Mouse (Mus musculus) intestine, embryonic 14.5 days (tissue): ENCODE data around the gene Atp4b. TPM values are rescaled to one million over a fixed set of nuclear protein-coding genes. Genes with fewer than 3 reads are reported as not detected.

Experiments
- ATAC-seq: fragments of 200-750 bp; cut with Nextera tagmentation; replicated peaks from 2 replicates; pipeline ENCODE4 v1.8.0; 2017; ENCODE audit warnings: low read depth, moderate number of reproducible peaks, moderate TSS enrichment, moderate library complexity; ENCODE audit not compliant: low FRiP score, low TSS enrichment
- DNase-seq: peaks from one replicate; pipeline ENCODE4 v3.0.0-alpha.2; 2018; ENCODE audit warnings: low spot score
- H3K27ac ChIP-seq: fragments of 300-500 bp; sonication (generic); 2 replicates; pipeline ENCODE4 v1.5.1; 2014; ENCODE audit warnings: low read depth, mild to moderate bottlenecking, control low read depth
- H3K27me3 ChIP-seq: fragments of 300-500 bp; sonication (generic); replicated peaks from 2 replicates; pipeline ENCODE4 v1.6.1; 2014; ENCODE audit warnings: low read length, control low read depth; ENCODE audit not compliant: control insufficient read depth, insufficient read depth
- H3K36me3 ChIP-seq: fragments of 300-500 bp; sonication (generic); 2 replicates; pipeline ENCODE4 v1.6.1; 2014; ENCODE audit warnings: low read length, control low read depth; ENCODE audit not compliant: control insufficient read depth, insufficient read depth
- H3K4me1 ChIP-seq: fragments of 300-500 bp; sonication (generic); replicated peaks from 2 replicates; pipeline ENCODE4 v1.6.1; 2014; ENCODE audit warnings: low read length, control low read depth, mixed read lengths; ENCODE audit not compliant: control insufficient read depth, insufficient read depth
- H3K4me2 ChIP-seq: fragments of 300-500 bp; sonication (generic); 2 replicates; pipeline ENCODE4 v1.6.1; 2014; ENCODE audit warnings: low read length
- H3K4me3 ChIP-seq: fragments of 300-500 bp; sonication (generic); 2 replicates; pipeline ENCODE4 v1.5.1; 2014; ENCODE audit warnings: low read depth, low read length, control low read depth, mixed read lengths
- H3K9ac ChIP-seq: fragments of 300-500 bp; sonication (generic); 2 replicates; pipeline ENCODE4 v1.6.1; 2014; ENCODE audit warnings: mild to moderate bottlenecking, low read length
- H3K9me3 ChIP-seq: fragments of 300-500 bp; sonication (generic); 2 replicates; pipeline ENCODE4 v1.6.1; 2016; ENCODE audit warnings: low read length, control low read depth; ENCODE audit not compliant: control insufficient read depth
- WGBS: fragments of 180-500 bp; shearing (Covaris S2); extraction: QIAGEN DNeasy Blood & Tissue Kit; methylation state at CpG from one replicate; pipeline ENCODE4 v1.1.7; 2014; 5-methylcytosine and 5-hydroxymethylcytosine counted together
- polyA plus RNA-seq: library from polyadenylated mRNA; unstranded; fragments of >200 nt; fragmentation: Nextera tagmentation; extraction: Ambion mirVana; gene quantifications from 2 replicates; pipeline ENCODE4 v1.2.1, GENCODE M21; 2014

Gene Atp4b
- not detected in 2 replicates for polyA plus RNA-seq

DNA sequence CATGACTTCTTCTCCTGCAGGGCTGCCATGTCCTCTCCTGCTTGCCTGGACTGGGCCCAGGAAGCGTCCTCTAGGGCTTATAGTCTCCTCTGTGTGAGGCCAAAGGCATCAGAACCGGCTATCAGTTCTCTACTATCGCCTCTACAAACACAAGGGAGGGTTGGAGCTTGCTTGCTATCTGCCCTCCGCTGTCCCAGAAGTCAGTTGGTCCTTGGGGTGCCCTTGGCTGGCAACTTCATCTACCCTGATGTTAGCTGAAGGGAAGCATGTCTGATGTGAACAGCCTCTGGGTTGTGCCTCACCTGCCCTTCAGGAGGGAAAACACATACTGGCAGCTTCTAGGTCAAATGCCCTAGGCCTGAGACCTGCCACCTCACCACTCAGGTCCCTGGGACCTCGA lies at the start of gene Atp4b:
Gene Atp4b (minus strand): TSS at position 101 of the 400 bp plus-strand sequence.
- Histone ChIP-seq H3K36me3 (no peaks in the 10 kb centered on the region), H3K27me3 (no peaks in the 10 kb centered on the region), H3K4me3 (no peak within 1 kb of the TSS), H3K27ac (no peak within 1 kb of the TSS), H3K9ac (no peak within 1 kb of the TSS), H3K4me1 (no peaks in the 10 kb centered on the region), H3K9me3 (no peaks in the 10 kb centered on the region), H3K4me2 (no peak within 1 kb of the TSS)
- DNase-seq (no peak), ATAC-seq (no peak)
- WGBS, result 78% methylated on average over 5 of the region's 5 CpGs

DNA sequence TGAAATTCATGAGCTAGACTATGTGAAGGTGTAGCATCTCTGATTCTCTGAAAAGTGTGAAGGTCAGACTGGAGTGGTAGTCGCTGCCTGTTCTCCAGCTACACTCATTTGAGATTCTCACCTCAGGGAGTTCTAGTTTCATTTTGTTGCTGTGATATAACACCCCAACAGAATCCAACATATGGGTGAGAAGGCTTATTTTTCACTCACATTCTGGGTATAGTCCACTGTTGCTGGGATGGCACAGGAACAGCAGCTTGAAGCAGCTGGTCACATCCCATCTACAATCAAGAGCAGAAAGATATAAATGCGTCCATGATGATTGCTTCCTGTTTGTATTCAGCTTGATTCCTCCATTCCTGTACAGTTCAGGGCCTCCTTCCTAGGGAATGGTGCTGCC lies 45.5 kb upstream of the Atp4b start:
- Histone ChIP-seq H3K9me3 (no peaks in the 10 kb centered on the region), H3K4me3 (no peak overlapping the region), H3K27me3 (0 out of 2 replicates have a peak, but pooled peaks cover under 1% of the 10 kb centered on the region), H3K4me2 (no peak overlapping the region), H3K36me3 (no peaks in the 10 kb centered on the region), H3K4me1 (no peaks in the 10 kb centered on the region), H3K9ac (no peak overlapping the region), H3K27ac (no peak overlapping the region)
- no peak for ATAC-seq
- WGBS, result 88% methylated on average over 2 of the region's 2 CpGs
- DNase-seq, result no peak

DNA sequence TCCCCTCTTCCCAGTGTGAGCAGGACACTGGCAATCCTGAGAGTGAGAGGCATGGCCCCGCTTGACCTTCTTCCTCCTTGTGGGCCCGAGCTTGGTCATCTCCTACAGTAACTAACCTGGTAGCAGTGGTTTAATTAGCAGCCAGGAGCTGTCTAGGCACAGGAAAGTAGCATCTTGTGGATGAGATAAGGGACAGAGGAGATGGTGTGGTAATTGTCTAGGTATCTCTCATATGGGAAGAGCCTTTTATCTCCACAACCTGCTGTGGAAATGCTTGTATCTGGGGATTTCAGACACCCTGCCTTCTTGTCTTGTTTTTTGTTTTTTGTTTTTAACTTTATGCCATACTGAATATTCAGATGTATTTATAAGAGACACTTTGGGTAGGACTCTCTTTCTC lies 40.9 kb upstream of the Atp4b start:
- peaks cover 32% of the 10 kb centered on the region for H3K27me3 ChIP-seq
- H3K4me3 ChIP-seq, result no peak overlapping the region
- WGBS, result 92% methylated on average over 2 of the region's 2 CpGs
- H3K9me3 ChIP-seq, result no peaks in the 10 kb centered on the region
- no peak overlapping the region for H3K27ac ChIP-seq
- no peak overlapping the region for H3K4me2 ChIP-seq
- DNase-seq, result no peak
- no peak overlapping the region for H3K9ac ChIP-seq
- no peak for ATAC-seq
- no peaks in the 10 kb centered on the region for H3K4me1 ChIP-seq
- H3K36me3 ChIP-seq, result no peaks in the 10 kb centered on the region

DNA sequence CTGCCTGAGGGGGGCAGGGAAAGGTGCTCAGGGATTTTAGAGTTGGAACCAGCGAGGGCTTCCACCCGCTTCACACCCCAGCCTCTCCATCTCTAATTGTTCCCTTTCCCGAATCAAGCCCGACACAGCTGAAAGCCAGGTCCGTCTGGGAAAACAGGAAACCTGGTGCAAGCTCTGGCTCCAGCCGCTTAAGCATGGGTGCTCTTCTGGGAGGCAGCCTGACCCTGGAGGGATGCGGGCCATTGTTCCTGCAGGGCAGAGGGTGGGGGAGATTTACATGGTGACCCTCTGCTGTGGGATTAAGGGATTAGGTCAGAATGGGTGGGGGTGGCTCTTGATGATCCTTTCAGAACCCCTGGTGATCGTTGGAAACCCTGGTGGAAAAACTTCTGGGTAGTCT lies 39.4 kb upstream of the Atp4b start:
- no peaks in the 10 kb centered on the region for H3K4me1 ChIP-seq
- WGBS, result 11% methylated on average over 8 of the region's 8 CpGs
- H3K36me3 ChIP-seq, result no peaks in the 10 kb centered on the region
- H3K4me3 ChIP-seq, result no peak overlapping the region
- no peak for DNase-seq
- no peak overlapping the region for H3K27ac ChIP-seq
- H3K9me3 ChIP-seq, result no peaks in the 10 kb centered on the region
- peaks cover 32% of the 10 kb centered on the region for H3K27me3 ChIP-seq
- no peak overlapping the region for H3K4me2 ChIP-seq
- no peak for ATAC-seq
- no peak overlapping the region for H3K9ac ChIP-seq

DNA sequence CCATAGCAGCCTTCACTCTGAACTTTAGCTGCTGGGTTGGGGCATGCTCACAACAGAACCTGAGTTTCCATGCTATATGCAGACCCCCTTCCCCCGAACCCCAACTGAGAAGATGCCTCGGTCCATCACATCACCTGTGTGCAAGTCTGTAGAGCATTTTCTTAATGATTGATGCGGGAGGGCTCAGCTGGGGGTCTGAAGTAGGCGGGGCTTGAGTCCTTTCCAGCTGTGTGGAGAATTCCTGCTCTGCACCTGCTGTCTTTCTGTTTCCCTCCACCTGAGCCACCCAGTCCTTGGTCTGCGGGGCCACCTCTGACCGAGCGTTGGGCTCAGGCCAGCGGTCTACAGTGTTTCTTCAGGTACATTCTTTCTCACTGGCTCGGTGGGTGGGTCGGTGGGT lies 38.3 kb upstream of the Atp4b start, which contains the start of gene Tmem255b:
Gene Tmem255b (plus strand): TSS at position 301 of the 400 bp plus-strand sequence.
- H3K27me3 ChIP-seq, result peaks cover 32% of the 10 kb centered on the region
- no peak within 1 kb of the TSS for H3K4me3 ChIP-seq
- DNase-seq, result no peak

DNA sequence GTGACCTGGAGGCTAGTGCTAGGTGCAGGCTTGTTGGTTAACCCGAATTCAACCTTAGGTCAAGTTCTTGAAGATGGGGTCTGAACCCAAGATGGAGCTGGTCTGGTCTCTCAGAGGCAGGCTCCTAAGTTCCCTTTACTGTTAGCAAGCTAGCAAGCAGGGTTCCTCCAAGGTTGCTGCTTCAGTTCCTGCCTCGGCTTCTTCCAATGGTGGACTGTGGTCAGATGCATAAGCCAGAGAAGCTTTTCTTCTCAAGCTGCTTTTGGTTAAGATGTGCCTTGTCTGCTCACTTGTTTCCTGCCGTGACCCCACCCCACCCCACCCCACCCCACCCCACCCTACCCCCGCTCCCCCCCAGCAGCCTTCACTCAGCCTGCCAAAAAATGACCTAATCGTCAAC lies 36.5 kb upstream of the Atp4b start:
- 79% methylated on average over 5 of the region's 5 CpGs for WGBS
- no peak for ATAC-seq
- no peak overlapping the region for H3K9ac ChIP-seq

More for the DNA sequence above, 38.3 kb upstream of the Atp4b start, which contains the start of gene Tmem255b:
- Histone ChIP-seq H3K9ac (no peak within 1 kb of the TSS), H3K27ac (no peak within 1 kb of the TSS), H3K4me2 (no peak within 1 kb of the TSS), H3K36me3 (no peaks in the 10 kb centered on the region), H3K9me3 (no peaks in the 10 kb centered on the region), H3K4me1 (no peaks in the 10 kb centered on the region)
- WGBS, result 20% methylated on average over 10 of the region's 10 CpGs
- ATAC-seq, result no peak

DNA sequence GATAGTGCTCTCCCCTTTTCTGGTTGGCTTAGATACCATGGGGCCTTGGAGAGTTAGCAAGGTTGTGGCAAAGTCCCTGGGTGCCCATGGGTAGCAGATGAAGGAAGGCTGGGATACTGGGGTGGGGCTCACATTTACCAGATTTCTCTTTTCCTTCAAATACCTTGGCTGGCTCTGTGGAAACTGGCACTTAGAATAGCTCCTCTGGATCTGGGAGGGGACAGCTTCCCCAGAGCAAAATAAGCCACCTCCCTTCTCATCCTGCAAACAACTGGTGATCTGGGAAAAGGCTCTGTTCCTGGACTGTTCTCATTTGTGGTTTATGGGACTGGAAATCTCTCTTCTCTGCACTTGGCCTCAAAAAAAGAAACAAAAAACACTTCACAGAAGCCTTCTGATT lies 34.2 kb upstream of the Atp4b start:
- Histone ChIP-seq H3K27me3 (peaks cover 22% of the 10 kb centered on the region), H3K27ac (no peak overlapping the region), H3K4me3 (no peak overlapping the region), H3K9ac (no peak overlapping the region), H3K9me3 (no peaks in the 10 kb centered on the region), H3K4me2 (no peak overlapping the region), H3K36me3 (no peaks in the 10 kb centered on the region), H3K4me1 (no peaks in the 10 kb centered on the region)
- no peak for DNase-seq
- ATAC-seq, result no peak

More for the DNA sequence above, 36.5 kb upstream of the Atp4b start:
- Histone ChIP-seq H3K4me3 (no peak overlapping the region), H3K9me3 (no peaks in the 10 kb centered on the region), H3K4me2 (no peak overlapping the region), H3K4me1 (no peaks in the 10 kb centered on the region), H3K36me3 (no peaks in the 10 kb centered on the region), H3K27ac (no peak overlapping the region), H3K27me3 (peaks cover 32% of the 10 kb centered on the region)
- DNase-seq, result no peak

DNA sequence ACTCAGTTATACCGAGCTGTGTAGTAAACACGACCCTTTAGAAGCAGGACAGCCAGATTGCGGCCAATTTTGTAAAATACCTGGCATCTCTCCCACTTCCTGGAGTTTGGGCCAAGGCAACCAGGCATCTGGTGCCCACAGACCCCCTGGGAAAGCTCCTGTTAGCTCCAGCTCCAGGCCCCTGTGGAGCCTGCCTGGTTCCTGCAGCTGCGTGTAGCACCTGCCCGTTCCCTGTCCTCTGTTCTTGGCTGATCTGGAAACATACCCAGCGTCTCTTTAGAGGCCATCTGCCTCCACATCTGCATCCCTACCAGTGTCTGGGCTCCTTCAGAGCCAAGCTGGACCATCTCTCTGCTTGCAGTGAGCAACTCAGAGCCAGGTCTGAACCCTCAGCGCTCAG lies 33.8 kb upstream of the Atp4b start:
- no peaks in the 10 kb centered on the region for H3K4me1 ChIP-seq
- no peak overlapping the region for H3K4me2 ChIP-seq
- no peak for DNase-seq
- H3K27ac ChIP-seq, result no peak overlapping the region
- 77% methylated on average over 7 of the region's 7 CpGs for WGBS
- peaks cover 17% of the 10 kb centered on the region for H3K27me3 ChIP-seq
- H3K9ac ChIP-seq, result no peak overlapping the region
- ATAC-seq, result no peak
- H3K4me3 ChIP-seq, result no peak overlapping the region
- no peaks in the 10 kb centered on the region for H3K9me3 ChIP-seq
- no peaks in the 10 kb centered on the region for H3K36me3 ChIP-seq

DNA sequence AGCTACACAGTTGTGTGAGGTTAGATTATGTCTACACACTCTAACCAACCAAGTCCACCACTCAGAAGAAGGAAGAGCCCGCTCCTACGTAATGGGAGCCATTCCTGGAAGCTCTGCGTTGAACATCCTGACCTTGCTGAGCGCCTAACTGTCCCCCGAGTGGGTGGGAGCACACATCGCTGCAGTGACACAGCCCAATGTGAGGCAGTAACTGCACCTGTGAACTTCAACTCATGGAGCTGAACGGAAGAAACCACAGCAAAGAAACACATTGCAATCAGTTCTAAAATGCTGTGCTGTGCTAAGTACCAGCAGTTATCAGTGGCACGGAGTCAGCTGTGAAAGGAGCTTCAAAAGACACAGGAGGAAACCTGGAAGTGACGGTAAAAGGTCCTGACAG lies 31.5 kb upstream of the Atp4b start:
- DNase-seq (no peak), ATAC-seq (no peak)
- H3K4me1 ChIP-seq, result no peaks in the 10 kb centered on the region
- no peak overlapping the region for H3K27ac ChIP-seq
- H3K9me3 ChIP-seq, result no peaks in the 10 kb centered on the region
- H3K4me3 ChIP-seq, result no peak overlapping the region
- H3K36me3 ChIP-seq, result no peaks in the 10 kb centered on the region
- no peaks in the 10 kb centered on the region for H3K27me3 ChIP-seq
- 75% methylated on average over 9 of the region's 9 CpGs for WGBS
- no peak overlapping the region for H3K4me2 ChIP-seq
- no peak overlapping the region for H3K9ac ChIP-seq
